Mouse (Mus musculus): ENCODE data around the gene Stag2. TPM values are rescaled to one million over a fixed set of nuclear protein-coding genes. Genes with fewer than 3 reads are reported as not detected.
A peak's percentile ranks its signal among the peaks of the same experiment; 100 is the strongest.

The Stag2 gene
- polyA plus RNA-seq, 1 experiment from 2014 or later = 14.6 TPM

- DNase-seq (ENCODE audit: low spot score) (no peak), ATAC-seq (ENCODE audit: low FRiP score, low TSS enrichment) (no peak; the same call in 1 of the 2 replicates)
- WGBS = 26% methylated on average over 9 of the region's 9 CpGs
- H3K4me3 ChIP-seq (ENCODE audit: low read depth, low read length) = no peak overlapping the region
- no peak overlapping the region for H3K9ac ChIP-seq (ENCODE audit: low read length)
- no peak overlapping the region for H3K27ac ChIP-seq (replicated peaks)
- H3K27me3 ChIP-seq (ENCODE audit: control insufficient read depth, insufficient read depth, low read length) = no peaks in the 10 kb centered on the region
- no peak overlapping the region for H3K4me2 ChIP-seq (replicated peaks; ENCODE audit: low read depth)
- no peak for TF ChIP-seq EP300 (optimal IDR thresholded peaks at IDR 0.05)
- TF ChIP-seq CTCF (IDR thresholded peaks at IDR 0.05; ENCODE audit: low read depth) = 0 out of 2 replicates have a peak, but pooled peaks have one; percentile 6
- no peaks in the 10 kb centered on the region for H3K9me3 ChIP-seq (ENCODE audit: control insufficient read depth, low read length)
- no peaks in the 10 kb centered on the region for H3K36me3 ChIP-seq (ENCODE audit: control insufficient read depth, insufficient read depth, low read length)
- H3K4me1 ChIP-seq (replicated peaks; ENCODE audit: control insufficient read depth, insufficient read depth) = no peaks in the 10 kb centered on the region
Measured at GRCm38 (mm10) chrX:42139882-42140281, 9.2 kb upstream of the Stag2 start.

DNA sequence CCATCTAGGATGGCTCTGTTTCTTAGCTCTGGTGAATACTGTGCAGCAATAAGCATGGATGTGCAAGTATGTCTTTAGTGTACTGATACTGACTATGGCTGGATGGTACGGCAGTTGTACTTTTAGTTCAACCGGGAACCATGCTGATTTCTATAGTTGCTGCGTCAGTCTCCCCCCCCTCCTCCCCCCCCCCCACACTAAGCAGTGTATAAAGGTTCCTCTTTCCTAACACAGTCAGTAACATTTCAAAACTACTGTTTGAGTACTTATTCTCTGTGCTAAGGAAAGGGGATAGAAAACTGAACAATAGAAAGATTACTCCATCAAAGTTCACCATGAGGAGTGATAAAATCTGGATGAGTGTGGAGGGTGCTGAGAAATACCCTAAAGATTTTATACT is 6.5 kb upstream of the Stag2 start:
- Histone ChIP-seq H3K36me3 (ENCODE audit: control insufficient read depth, insufficient read depth, low read length) (no peaks in the 10 kb centered on the region), H3K9ac (ENCODE audit: low read length) (no peak overlapping the region), H3K9me3 (ENCODE audit: control insufficient read depth, low read length) (no peaks in the 10 kb centered on the region), H3K4me3 (ENCODE audit: low read depth, low read length) (no peak overlapping the region), H3K4me2 (replicated peaks; ENCODE audit: low read depth) (no peak overlapping the region), H3K27me3 (ENCODE audit: control insufficient read depth, insufficient read depth, low read length) (no peaks in the 10 kb centered on the region), H3K27ac (replicated peaks) (no peak overlapping the region), H3K4me1 (replicated peaks; ENCODE audit: control insufficient read depth, insufficient read depth) (no peaks in the 10 kb centered on the region)
- DNase-seq (ENCODE audit: low spot score) (no peak), ATAC-seq (ENCODE audit: low FRiP score, low TSS enrichment) (no peak)
- 81% methylated on average over 3 of the region's 3 CpGs for WGBS
- no peak for TF ChIP-seq EP300 (optimal IDR thresholded peaks at IDR 0.05)
- TF ChIP-seq CTCF (IDR thresholded peaks at IDR 0.05; ENCODE audit: low read depth) = no peak

- Histone ChIP-seq H3K27ac (replicated peaks) (no peak overlapping the region), H3K4me2 (replicated peaks; ENCODE audit: low read depth) (no peak overlapping the region), H3K9me3 (ENCODE audit: control insufficient read depth, low read length) (no peaks in the 10 kb centered on the region), H3K36me3 (ENCODE audit: control insufficient read depth, insufficient read depth, low read length) (no peaks in the 10 kb centered on the region), H3K4me1 (replicated peaks; ENCODE audit: control insufficient read depth, insufficient read depth) (no peaks in the 10 kb centered on the region), H3K4me3 (ENCODE audit: low read depth, low read length) (no peak overlapping the region), H3K9ac (ENCODE audit: low read length) (no peak overlapping the region), H3K27me3 (ENCODE audit: control insufficient read depth, insufficient read depth, low read length) (no peaks in the 10 kb centered on the region)
- ATAC-seq (ENCODE audit: low FRiP score, low TSS enrichment) = no peak
- 62% methylated on average over 4 of the region's 4 CpGs for WGBS
- no peak for DNase-seq (ENCODE audit: low spot score)
- TF ChIP-seq EP300 (optimal IDR thresholded peaks at IDR 0.05) (no peak), CTCF (IDR thresholded peaks at IDR 0.05; ENCODE audit: low read depth) (no peak)
Measured at GRCm38 (mm10) chrX:42143991-42144390, 5.1 kb upstream of the Stag2 start.

- no peak for TF ChIP-seq EP300 (optimal IDR thresholded peaks at IDR 0.05)
- TF ChIP-seq CTCF (IDR thresholded peaks at IDR 0.05; ENCODE audit: low read depth) = no peak
- Histone ChIP-seq H3K27me3 (ENCODE audit: control insufficient read depth, insufficient read depth, low read length) (no peaks in the 10 kb centered on the region), H3K4me2 (replicated peaks; ENCODE audit: low read depth) (no peak overlapping the region; the same call in 1 of the 2 replicates), H3K4me3 (ENCODE audit: low read depth, low read length) (no peak overlapping the region), H3K4me1 (replicated peaks; ENCODE audit: control insufficient read depth, insufficient read depth) (no peaks in the 10 kb centered on the region), H3K9me3 (ENCODE audit: control insufficient read depth, low read length) (no peaks in the 10 kb centered on the region), H3K27ac (replicated peaks) (peak overlapping the region; percentile 94), H3K36me3 (ENCODE audit: control insufficient read depth, insufficient read depth, low read length) (no peaks in the 10 kb centered on the region), H3K9ac (ENCODE audit: low read length) (no peak overlapping the region)
- 38% methylated on average over 5 of the region's 5 CpGs for WGBS
- no peak for DNase-seq (ENCODE audit: low spot score)
- ATAC-seq (ENCODE audit: low FRiP score, low TSS enrichment) = no peak
Measured at GRCm38 (mm10) chrX:42148016-42148451, 1.1 kb upstream of the Stag2 start.

DNA sequence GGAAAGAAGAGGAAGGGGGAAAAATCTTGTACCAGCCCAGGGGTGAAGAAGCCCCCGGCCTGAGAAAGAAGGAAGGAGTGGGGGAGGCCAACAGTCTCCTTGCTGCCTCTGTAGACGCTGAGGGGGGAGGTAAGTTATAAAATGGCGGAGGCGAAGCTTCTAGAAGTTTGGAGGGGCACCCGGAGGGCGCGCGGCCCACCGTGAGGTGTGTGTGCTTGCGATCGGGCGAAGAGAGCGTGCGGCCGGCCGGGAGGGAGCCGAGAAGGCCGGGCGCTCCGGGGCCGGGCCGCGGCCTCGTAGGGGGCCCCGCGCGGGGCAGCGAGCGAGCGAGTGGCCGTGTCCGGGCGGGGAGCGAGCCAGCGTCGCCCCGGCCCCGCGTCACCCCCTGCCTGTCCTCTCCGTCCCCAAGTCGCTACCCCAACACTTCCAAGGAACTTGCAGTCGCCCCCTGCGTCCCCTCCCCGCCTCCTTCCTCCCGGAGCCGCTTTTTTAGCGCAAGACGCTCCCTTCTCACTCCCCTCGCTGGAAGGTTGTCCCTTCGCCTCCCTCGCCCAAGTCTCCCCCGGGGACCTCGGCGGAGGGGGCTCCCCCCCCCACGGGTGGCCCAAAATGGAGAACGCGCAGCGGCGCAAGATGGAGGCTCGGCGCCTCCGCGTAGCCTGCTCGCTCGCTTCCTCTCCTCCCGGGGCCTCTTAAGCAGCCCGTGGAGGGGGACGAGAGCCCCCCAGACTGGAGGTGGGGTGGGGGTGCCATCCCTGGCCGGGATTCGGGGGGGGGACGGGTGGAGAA is 634 bp downstream of the Stag2 start:
- no peaks in the 10 kb centered on the region for H3K36me3 ChIP-seq (ENCODE audit: control insufficient read depth, insufficient read depth, low read length)
- peak; percentile 24 for ATAC-seq (ENCODE audit: low FRiP score, low TSS enrichment)
- DNase-seq (ENCODE audit: low spot score) = peak; percentile 57
- no peak for TF ChIP-seq CTCF (IDR thresholded peaks at IDR 0.05; ENCODE audit: low read depth)
- no peak for TF ChIP-seq EP300 (optimal IDR thresholded peaks at IDR 0.05)
- H3K27ac ChIP-seq (replicated peaks) = peak overlapping the region; percentile 100
- 10% methylated on average over 34 of the region's 71 CpGs for WGBS
- peak overlapping the region; percentile 52 for H3K4me2 ChIP-seq (replicated peaks; ENCODE audit: low read depth)
- H3K4me3 ChIP-seq (ENCODE audit: low read depth, low read length) = peak overlapping the region; percentile 69
- H3K9me3 ChIP-seq (ENCODE audit: control insufficient read depth, low read length) = no peaks in the 10 kb centered on the region
- no peaks in the 10 kb centered on the region for H3K4me1 ChIP-seq (replicated peaks; ENCODE audit: control insufficient read depth, insufficient read depth)
- peak overlapping the region; percentile 95 for H3K9ac ChIP-seq (ENCODE audit: low read length)
- no peaks in the 10 kb centered on the region for H3K27me3 ChIP-seq (ENCODE audit: control insufficient read depth, insufficient read depth, low read length)

GRCm38 (mm10) chrX:42150346-42151023 is 1.4 kb downstream of the Stag2 start:
- ATAC-seq (ENCODE audit: low FRiP score, low TSS enrichment) (peak; percentile 76), DNase-seq (ENCODE audit: low spot score) (peak; percentile 84)
- peak overlapping the region; percentile 52 for H3K4me2 ChIP-seq (replicated peaks; ENCODE audit: low read depth)
- H3K9ac ChIP-seq (ENCODE audit: low read length) = peak overlapping the region; percentile 95
- peak overlapping the region; percentile 100 for H3K27ac ChIP-seq (replicated peaks)
- TF ChIP-seq EP300 (optimal IDR thresholded peaks at IDR 0.05) (no peak), CTCF (IDR thresholded peaks at IDR 0.05; ENCODE audit: low read depth) (no peak)
- H3K27me3 ChIP-seq (ENCODE audit: control insufficient read depth, insufficient read depth, low read length) = no peaks in the 10 kb centered on the region
- H3K4me3 ChIP-seq (ENCODE audit: low read depth, low read length) = peak overlapping the region; percentile 69
- 2% methylated on average over 11 of the region's 40 CpGs for WGBS
- no peaks in the 10 kb centered on the region for H3K36me3 ChIP-seq (ENCODE audit: control insufficient read depth, insufficient read depth, low read length)
- H3K4me1 ChIP-seq (replicated peaks; ENCODE audit: control insufficient read depth, insufficient read depth) = no peaks in the 10 kb centered on the region
- no peaks in the 10 kb centered on the region for H3K9me3 ChIP-seq (ENCODE audit: control insufficient read depth, low read length)

All from stomach, postnatal 0 days (tissue).